Comparison of ENCODE assay signal across 10 mouse cellular contexts in genomic region chr8:26272675-26273414, GRCm38 (mm10).
DNase-seq lines count a peak whose midpoint lies in the region; ATAC-seq and TF ChIP-seq lines count a peak whose summit lies in the region.
"Had no signal": no experiment of that assay in that cellular context is flagged by ENCODE, and none has a peak within 500 bp of the region (broad histone marks: within the 10 kb centered on the region; RNA-seq: fewer than 3 reads in every experiment).

No protein-coding gene starts in this region.

- H3K4me3 ChIP-seq in heart, embryonic 11.5 days (ENCODE audit: low read depth, low read length), result peak overlapping the region; percentile 4; the same call in 1 of the 2 replicates
- no peak overlapping the region for H3K4me3 ChIP-seq in lung, postnatal 0 days (ENCODE audit: low read depth, low read length)
- no peak overlapping the region for H3K4me3 ChIP-seq in limb, embryonic 12.5 days (replicated peaks)
- no peak overlapping the region for H3K4me3 ChIP-seq in layer of hippocampus, adult 2 months
- H3K4me3 ChIP-seq: lung, embryonic 15.5 days had no signal

- H3K9ac ChIP-seq in heart, embryonic 11.5 days (ENCODE audit: low read depth, low read length), result no peak overlapping the region
- H3K9ac ChIP-seq in lung, postnatal 0 days (replicated peaks; ENCODE audit: low read depth), result no peak overlapping the region
- H3K9ac ChIP-seq in limb, embryonic 12.5 days (replicated peaks), result 0 out of 2 replicates have a peak overlapping the region, but pooled peaks have one; percentile 5
- H3K9ac ChIP-seq: lung, embryonic 15.5 days had no signal

- peak overlapping the region; percentile 41 for H3K4me2 ChIP-seq in heart, embryonic 11.5 days
- H3K4me2 ChIP-seq in lung, postnatal 0 days (replicated peaks; ENCODE audit: low read depth, low read length), result peak overlapping the region; percentile 17; the same call in 1 of the 2 replicates
- peak overlapping the region; percentile 42 for H3K4me2 ChIP-seq in limb, embryonic 12.5 days
- H3K4me2 ChIP-seq: lung, embryonic 15.5 days had no signal

- WGBS in heart, embryonic 11.5 days (ENCODE audit: insufficient replicate concordance), result 30% methylated on average over 21 of the region's 21 CpGs
- 36% methylated on average over 21 of the region's 21 CpGs for WGBS in lung, postnatal 0 days
- 37% methylated on average over 21 of the region's 21 CpGs for WGBS in limb, embryonic 12.5 days

- no peak for TF ChIP-seq CTCF in lung, postnatal 0 days (IDR thresholded peaks at IDR 0.05)
- TF ChIP-seq CTCF in layer of hippocampus, adult 2 months (conservative IDR thresholded peaks at IDR 0.05), result no peak

- peaks cover 31% of the 10 kb centered on the region for H3K27me3 ChIP-seq in heart, embryonic 11.5 days (ENCODE audit: control insufficient read depth, insufficient read depth, low read length)
- H3K27me3 ChIP-seq in lung, postnatal 0 days (replicated peaks; ENCODE audit: insufficient read depth, low read length), result no peaks in the 10 kb centered on the region
- H3K27me3 ChIP-seq in limb, embryonic 12.5 days, result peaks cover 24% of the 10 kb centered on the region
- H3K27me3 ChIP-seq in splenic B cell, adult 2 months (ENCODE audit: control insufficient read depth, insufficient read depth, low read length, poor library complexity, severe bottlenecking), result no peaks in the 10 kb centered on the region

- H3K4me1 ChIP-seq in heart, embryonic 11.5 days (ENCODE audit: control insufficient read depth, insufficient read depth, low read length), result peaks cover 9% of the 10 kb centered on the region
- H3K4me1 ChIP-seq in lung, postnatal 0 days (ENCODE audit: insufficient read depth, low read depth, low read length), result no peaks in the 10 kb centered on the region
- peaks cover 53% of the 10 kb centered on the region for H3K4me1 ChIP-seq in limb, embryonic 12.5 days (replicated peaks)
- H3K4me1 ChIP-seq: lung, embryonic 15.5 days had no signal

- no peaks in the 10 kb centered on the region for H3K36me3 ChIP-seq in heart, embryonic 11.5 days (ENCODE audit: control insufficient read depth, insufficient read depth, low read length)
- H3K36me3 ChIP-seq in lung, postnatal 0 days (ENCODE audit: insufficient read depth, low read length), result no peaks in the 10 kb centered on the region
- H3K36me3 ChIP-seq in limb, embryonic 12.5 days, result no peaks in the 10 kb centered on the region
- H3K36me3 ChIP-seq in splenic B cell, adult 2 months (ENCODE audit: control insufficient read depth, insufficient read depth, low read length, poor library complexity, severe bottlenecking), result no peaks in the 10 kb centered on the region
- H3K36me3 ChIP-seq: lung, embryonic 15.5 days had no signal

- TF ChIP-seq EP300 in lung, postnatal 0 days (IDR thresholded peaks at IDR 0.05), result no peak

- no peak overlapping the region for H3K27ac ChIP-seq in heart, embryonic 11.5 days (ENCODE audit: low read depth, low read length)
- no peak overlapping the region for H3K27ac ChIP-seq in lung, postnatal 0 days (ENCODE audit: low read length)
- no peak overlapping the region for H3K27ac ChIP-seq in limb, embryonic 12.5 days
- H3K27ac ChIP-seq in layer of hippocampus, adult 2 months, result no peak overlapping the region
- H3K27ac ChIP-seq: lung, embryonic 15.5 days had no signal

- no peak for DNase-seq in heart, postnatal 4 days
- DNase-seq in lung, postnatal 0 days (ENCODE audit: low spot score), result no peak
- DNase-seq in lung, postnatal 4 days, result no peak
- DNase-seq in splenic B cell, adult 2 months (ENCODE audit: low read depth, low spot score), result peak; percentile 0
- no peak for DNase-seq in layer of hippocampus, adult 2 months (ENCODE audit: low spot score in 2 of 2)
- DNase-seq in frontal cortex, postnatal 14 days (ENCODE audit: low spot score in 2 of 2), result no peak
- DNase-seq: gastrocnemius, postnatal 25 days had no signal

- H3K9me3 ChIP-seq in heart, embryonic 11.5 days (replicated peaks; ENCODE audit: control insufficient read depth, low read length), result no peaks in the 10 kb centered on the region
- H3K9me3 ChIP-seq in lung, postnatal 0 days (ENCODE audit: low read length), result no peaks in the 10 kb centered on the region
- no peaks in the 10 kb centered on the region for H3K9me3 ChIP-seq in limb, embryonic 12.5 days
- H3K9me3 ChIP-seq: lung, embryonic 15.5 days had no signal

- 0 out of 2 replicates have a peak, but pooled peaks have one; percentile 22 for ATAC-seq in heart, embryonic 11.5 days (replicated peaks; ENCODE audit: insufficient number of reproducible peaks, low FRiP score, low TSS enrichment)
- no peak for ATAC-seq in lung, postnatal 0 days
- no peak for ATAC-seq in limb, embryonic 12.5 days (ENCODE audit: insufficient number of reproducible peaks, insufficient read depth, low FRiP score, low TSS enrichment, low read depth)
